Mouse (Mus musculus): Measurements from ENCODE around the gene Rnf40. TPM values are rescaled to one million over a fixed set of nuclear protein-coding genes. Genes with fewer than 3 reads are reported as not detected.
"Not testable (repeated sequence)": the region's sequence is repeated elsewhere in the genome, so short reads cannot be mapped to it uniquely, and the experiment has no call there.

The Rnf40 gene
- total RNA-seq, 2 experiments from 2014 or later: 37.8 to 44.8 TPM

- intact Hi-C loops (cut with DNase I): no loop called here
- no peak for DNase-seq (ENCODE audit: low spot score)
Observed at GRCm38 (mm10) chr7:127600612-127601011, 12.0 kb downstream of the Rnf40 start.

- intact Hi-C loops (cut with DNase I): no loop called here
- no peak for DNase-seq (ENCODE audit: low spot score)
Observed at GRCm38 (mm10) chr7:127601735-127602134, 13.2 kb downstream of the Rnf40 start.

- DNase-seq (ENCODE audit: low spot score): no peak
Observed at GRCm38 (mm10) chr7:127602903-127603302, 14.3 kb downstream of the Rnf40 start.

GRCm38 (mm10) chr7:127604256-127604655 lies 15.7 kb downstream of the Rnf40 start:
- DNase-seq (ENCODE audit: low spot score): no peak
- intact Hi-C loops (cut with DNase I): no loop called here

More at GRCm38 (mm10) chr7:127602903-127603302, 14.3 kb downstream of the Rnf40 start:
- intact Hi-C loops (cut with DNase I): no loop called here

GRCm38 (mm10) chr7:127607150-127607549 lies 18.6 kb downstream of the Rnf40 start:
- intact Hi-C loops (cut with DNase I): no loop called here
- DNase-seq (ENCODE audit: low spot score): no peak

GRCm38 (mm10) chr7:127611011-127611410 lies 22.4 kb downstream of the Rnf40 start:
- intact Hi-C loops (cut with DNase I): loop anchor here (2.0 kb wide), 1 partner anchor 28 kb away; no protein-coding TSS in a partner anchor
- no peak for DNase-seq (ENCODE audit: low spot score)

GRCm38 (mm10) chr7:127611561-127611960 lies 23.0 kb downstream of the Rnf40 start:
- DNase-seq (ENCODE audit: low spot score): no peak
- intact Hi-C loops (cut with DNase I): loop anchor here (2.0 kb wide), 1 partner anchor 27 kb away; no protein-coding TSS in a partner anchor

- intact Hi-C loops (cut with DNase I): no loop called here
- DNase-seq (ENCODE audit: low spot score): no peak
Observed at GRCm38 (mm10) chr7:127613501-127613900, 24.9 kb downstream of the Rnf40 start.

- no peak for DNase-seq (ENCODE audit: low spot score)
- intact Hi-C loops (cut with DNase I): loop anchor here (1.0 kb wide), 1 partner anchor 23 kb away; no protein-coding TSS in a partner anchor
Observed at GRCm38 (mm10) chr7:127614091-127614490, 25.5 kb downstream of the Rnf40 start.

GRCm38 (mm10) chr7:127614511-127614890 lies 25.9 kb downstream of the Rnf40 start:
- DNase-seq (ENCODE audit: low spot score): no peak
- intact Hi-C loops (cut with DNase I): loop anchor here (1.0 kb wide), 1 partner anchor 23 kb away; no protein-coding TSS in a partner anchor

- DNase-seq (ENCODE audit: low spot score): peak; percentile 51
- intact Hi-C loops (cut with DNase I): loop anchor here (1.0 kb wide), 1 partner anchor 22 kb away; no protein-coding TSS in a partner anchor
Observed at GRCm38 (mm10) chr7:127614891-127615843, 26.6 kb downstream of the Rnf40 start, which contains the start of gene Zfp629. Zfp629 (minus strand) TSS chr7:127615797.

- intact Hi-C loops (cut with DNase I): no loop called here
Observed at GRCm38 (mm10) chr7:127616336-127616735, 27.8 kb downstream of the Rnf40 start.

GRCm38 (mm10) chr7:127616881-127617280 lies 28.3 kb downstream of the Rnf40 start:
- DNase-seq (ENCODE audit: low spot score): no peak
- intact Hi-C loops (cut with DNase I): no loop called here

More at GRCm38 (mm10) chr7:127616336-127616735, 27.8 kb downstream of the Rnf40 start:
- no peak for DNase-seq (ENCODE audit: low spot score)

- DNase-seq (ENCODE audit: low spot score): no peak
- intact Hi-C loops (cut with DNase I): no loop called here
Observed at GRCm38 (mm10) chr7:127617962-127618361, 29.4 kb downstream of the Rnf40 start.

- DNase-seq (ENCODE audit: low spot score); intact Hi-C loops (cut with DNase I): not testable (repeated sequence)
Observed at GRCm38 (mm10) chr7:127618402-127618801, 29.8 kb downstream of the Rnf40 start.

GRCm38 (mm10) chr7:127626039-127626438 lies 37.5 kb downstream of the Rnf40 start:
- intact Hi-C loops (cut with DNase I): no loop called here
- no peak for DNase-seq (ENCODE audit: low spot score)

- intact Hi-C loops (cut with DNase I): no loop called here
- no peak for DNase-seq (ENCODE audit: low spot score)
Observed at GRCm38 (mm10) chr7:127626471-127626870, 37.9 kb downstream of the Rnf40 start.

GRCm38 (mm10) chr7:127628646-127629045 lies 40.1 kb downstream of the Rnf40 start:
- DNase-seq (ENCODE audit: low spot score): no peak
- intact Hi-C loops (cut with DNase I): no loop called here

- intact Hi-C loops (cut with DNase I): no loop called here
- no peak for DNase-seq (ENCODE audit: low spot score)
Observed at GRCm38 (mm10) chr7:127631416-127631815, 42.8 kb downstream of the Rnf40 start.

GRCm38 (mm10) chr7:127636963-127637362 lies 48.4 kb downstream of the Rnf40 start:
- peak; percentile 52 for DNase-seq (ENCODE audit: low spot score)
- intact Hi-C loops (cut with DNase I): loop anchor here (1.0 kb wide), 1 partner anchor 23 kb away; no protein-coding TSS in a partner anchor

- intact Hi-C loops (cut with DNase I): no loop called here
- DNase-seq (ENCODE audit: low spot score): no peak
Observed at GRCm38 (mm10) chr7:127641260-127641659, 52.7 kb downstream of the Rnf40 start.

Measured in heart, postnatal 25 days (tissue).